Mouse (Mus musculus): ENCODE data around the gene Reg2.
"Not testable (repeated sequence)": the region's sequence is repeated elsewhere in the genome, so short reads cannot be mapped to it uniquely, and the experiment has no call there.

The Reg2 gene

DNA sequence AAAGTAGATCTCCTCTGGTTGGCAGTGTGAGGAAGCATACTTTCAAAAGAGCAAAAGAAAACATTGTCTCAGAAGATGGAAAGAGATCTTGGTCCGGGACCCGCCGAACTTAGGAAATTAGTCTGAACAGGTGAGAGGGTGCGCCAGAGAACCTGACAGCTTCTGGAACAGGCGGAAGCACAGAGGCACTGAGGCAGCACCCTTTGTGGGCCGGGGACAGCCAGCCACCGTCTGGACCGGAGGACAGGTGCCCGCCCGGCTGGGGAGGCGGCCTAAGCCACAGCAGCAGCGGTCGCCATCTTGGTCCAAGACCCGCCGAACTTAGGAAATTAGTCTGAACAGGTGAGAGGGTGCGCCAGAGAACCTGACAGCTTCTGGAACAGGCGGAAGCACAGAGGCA lies at the start of gene Reg2:
Gene Reg2 (plus strand): TSS at position 301 of the 400 bp plus-strand sequence.
- not testable (repeated sequence) for DNase-seq

DNA sequence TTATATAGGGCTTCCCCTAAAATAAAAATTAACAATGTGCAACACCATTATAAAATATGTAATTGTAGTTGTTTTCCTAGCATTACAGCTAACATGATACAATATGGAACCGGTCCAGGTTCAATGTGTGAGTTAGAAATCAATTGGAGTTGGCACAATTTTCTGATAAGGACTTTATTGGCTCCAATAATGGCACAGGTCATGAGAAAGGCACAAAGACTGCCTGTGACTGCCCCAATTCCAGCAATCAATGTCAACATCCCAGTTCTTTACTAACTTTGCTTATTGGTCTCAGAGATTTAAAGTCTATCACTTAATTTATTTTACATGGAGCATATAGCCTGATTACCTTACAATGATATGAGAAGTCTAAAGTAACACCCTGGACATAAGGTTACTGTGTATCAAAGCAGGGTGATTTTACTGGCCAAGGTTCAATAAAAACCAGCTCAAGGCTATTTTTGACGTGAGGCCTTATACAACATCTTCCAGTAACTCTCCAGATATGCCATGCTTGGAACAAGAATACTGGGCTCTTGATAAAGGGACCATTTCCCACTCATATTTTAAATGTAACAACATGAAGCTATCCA lies 33.4 kb upstream of the Reg2 start:
- DNase-seq, result no peak

DNA sequence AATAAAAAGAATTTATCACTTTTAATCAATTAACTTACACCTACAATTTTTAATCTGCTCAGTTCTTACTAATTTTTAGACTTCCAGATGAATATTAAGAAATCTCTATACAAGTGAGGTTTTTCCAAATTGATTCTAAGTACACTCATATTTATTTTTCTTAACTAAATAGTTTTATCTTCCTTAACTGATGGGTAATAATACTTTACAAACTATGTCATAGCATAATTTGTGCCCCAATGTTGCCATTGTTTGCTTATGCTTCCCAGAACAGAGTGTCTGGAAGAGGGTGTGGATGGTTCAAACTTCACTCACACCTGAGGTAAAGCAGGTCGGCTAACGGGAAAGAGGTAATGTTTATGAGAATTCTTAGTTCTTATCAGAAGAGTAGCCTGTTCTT lies 25.1 kb upstream of the Reg2 start, which contains the start of gene Reg3b:
Gene Reg3b (plus strand): TSS at position 301 of the 400 bp plus-strand sequence.
- no peak for DNase-seq

DNA sequence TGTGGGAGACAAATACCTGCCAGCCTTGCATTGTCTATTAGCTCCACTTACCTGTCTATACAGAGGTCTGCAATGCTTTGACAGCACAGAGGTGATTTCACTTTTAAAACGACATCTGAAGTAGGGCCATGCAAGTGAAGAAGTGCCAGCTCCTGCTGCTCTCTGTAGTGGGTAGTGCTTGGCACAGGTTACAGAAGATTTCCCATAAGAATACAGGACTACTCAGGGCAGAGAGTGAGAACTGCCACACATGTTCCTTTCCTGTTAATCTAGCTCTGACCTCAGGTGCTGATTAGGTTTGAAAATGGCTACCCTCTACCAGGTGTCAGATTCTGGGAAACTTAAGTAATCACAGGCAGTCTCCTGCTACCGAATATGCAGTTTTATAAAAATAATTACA lies 16.7 kb upstream of the Reg2 start, which contains the start of gene Reg3d:
Gene Reg3d (minus strand): TSS at position 101 of the 400 bp plus-strand sequence.
- no peak for DNase-seq

DNA sequence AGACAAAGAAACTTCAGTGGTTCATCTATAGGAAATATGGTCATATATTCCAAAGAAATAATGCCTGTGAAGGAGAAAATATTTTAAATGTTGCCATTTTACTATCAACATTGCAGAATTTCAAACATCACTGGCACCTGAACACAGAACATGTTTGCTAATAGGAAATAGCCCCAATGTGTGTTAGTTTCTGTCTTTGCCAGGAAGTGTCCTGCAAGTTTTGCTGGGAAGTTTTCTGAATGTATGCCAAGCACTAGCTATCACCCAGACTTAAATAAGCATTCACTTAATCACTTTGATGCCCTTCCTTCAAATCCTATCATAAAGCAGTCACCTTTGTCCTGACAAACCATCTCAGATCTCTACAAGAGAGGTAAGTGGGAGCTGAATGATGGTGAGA lies 15.0 kb upstream of the Reg2 start, which contains the start of gene Reg3a:
Gene Reg3a (plus strand): TSS at position 301 of the 400 bp plus-strand sequence.
- no peak for DNase-seq

DNA sequence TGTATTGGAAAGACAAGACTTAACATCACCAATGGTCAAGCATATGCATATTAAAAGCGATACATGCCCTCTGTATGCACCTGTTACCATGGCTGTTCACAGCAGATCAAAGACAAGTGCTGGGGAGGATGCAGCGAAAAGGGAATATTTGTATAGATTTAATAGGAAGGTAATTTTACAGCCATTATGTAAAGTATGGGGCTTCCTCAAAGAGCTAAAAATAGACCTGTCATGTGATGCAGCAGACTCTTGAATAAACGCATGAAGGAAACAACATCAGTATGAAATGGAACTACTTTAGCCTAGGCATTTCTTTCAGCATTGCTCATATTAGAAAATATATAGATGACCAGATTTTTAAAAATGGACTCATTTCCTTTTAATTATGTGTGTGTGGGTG lies 9.8 kb upstream of the Reg2 start:
- DNase-seq, result no peak

DNA sequence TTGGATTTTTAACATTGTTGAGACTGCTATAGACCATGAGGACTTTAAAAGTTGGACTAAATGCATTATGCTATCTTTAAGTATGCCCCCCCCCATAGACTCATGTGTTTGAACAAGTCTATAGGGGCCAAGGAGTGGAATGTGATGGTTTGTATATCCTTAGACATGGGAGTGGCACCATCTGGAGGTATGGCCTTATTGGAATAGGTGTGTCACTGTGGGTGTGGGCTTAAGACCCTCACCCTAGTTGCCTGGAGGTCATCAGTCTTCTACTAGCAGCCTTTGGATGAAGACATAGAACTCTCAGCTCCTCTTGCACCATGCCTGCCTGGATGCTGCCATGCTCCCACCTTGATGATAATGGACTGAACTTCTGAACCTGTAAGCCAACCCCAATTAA lies 27.0 kb downstream of the Reg2 start, which contains the start of gene Reg1:
Gene Reg1 (plus strand): TSS at position 301 of the 400 bp plus-strand sequence.
- DNase-seq, result not testable (repeated sequence)

DNA sequence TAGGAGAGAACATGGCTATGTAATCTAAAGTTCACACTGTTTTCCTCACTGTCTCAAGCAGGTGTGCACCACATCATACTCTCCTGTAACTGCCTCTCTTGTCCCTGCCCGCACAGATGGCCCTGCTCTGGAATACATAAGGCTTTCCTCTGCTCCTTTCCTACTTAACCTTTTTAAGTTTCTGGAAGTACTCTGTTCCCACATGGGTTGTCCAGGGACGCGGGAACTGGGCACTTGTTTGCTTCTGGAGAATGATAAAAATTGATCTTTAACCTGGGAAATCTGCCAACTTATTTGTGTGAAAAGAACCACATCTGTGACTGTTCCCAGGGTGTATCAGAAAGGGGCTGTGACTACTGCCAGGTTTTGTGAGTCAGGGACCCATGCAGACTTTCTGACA lies 30.1 kb downstream of the Reg2 start:
- DNase-seq, result no peak

DNA sequence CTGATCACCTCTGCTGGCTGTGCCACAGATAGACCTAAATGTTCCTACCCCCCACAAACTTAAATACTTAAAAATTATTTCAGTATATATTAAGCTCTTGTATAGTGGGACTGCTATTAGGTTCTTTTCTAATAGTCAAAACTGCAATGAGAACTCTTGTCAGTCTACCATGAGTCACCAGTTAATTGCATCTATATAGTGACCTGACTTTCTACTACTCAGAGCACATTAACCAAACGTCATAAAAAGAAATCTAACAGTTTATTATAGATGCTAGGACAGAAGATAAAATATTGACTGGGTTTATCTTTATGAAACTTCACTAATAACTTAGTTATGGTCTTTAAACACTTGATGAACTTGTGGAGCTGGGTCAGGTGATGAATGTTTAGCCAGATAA lies 51.8 kb downstream of the Reg2 start:
- DNase-seq, result no peak

DNA sequence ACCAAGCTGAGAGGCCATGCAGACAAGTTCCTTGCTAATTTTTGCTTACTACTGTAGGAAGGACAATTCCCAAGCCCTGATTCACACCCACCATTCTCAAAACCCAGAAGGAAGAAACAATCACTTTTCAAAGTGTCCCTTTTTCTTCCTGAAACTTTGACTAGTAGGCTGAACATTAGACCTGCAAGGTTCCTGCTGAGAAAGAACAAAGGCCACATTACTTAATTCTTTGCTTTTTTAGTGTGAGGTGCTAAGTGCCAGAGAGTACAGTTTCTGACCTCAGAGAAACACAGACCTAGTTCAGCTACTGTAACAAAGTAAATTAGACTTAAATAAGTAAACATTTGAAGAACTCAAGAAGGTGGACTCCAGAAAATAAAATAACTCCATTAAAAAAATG lies 53.0 kb downstream of the Reg2 start:
- no peak for DNase-seq

DNA sequence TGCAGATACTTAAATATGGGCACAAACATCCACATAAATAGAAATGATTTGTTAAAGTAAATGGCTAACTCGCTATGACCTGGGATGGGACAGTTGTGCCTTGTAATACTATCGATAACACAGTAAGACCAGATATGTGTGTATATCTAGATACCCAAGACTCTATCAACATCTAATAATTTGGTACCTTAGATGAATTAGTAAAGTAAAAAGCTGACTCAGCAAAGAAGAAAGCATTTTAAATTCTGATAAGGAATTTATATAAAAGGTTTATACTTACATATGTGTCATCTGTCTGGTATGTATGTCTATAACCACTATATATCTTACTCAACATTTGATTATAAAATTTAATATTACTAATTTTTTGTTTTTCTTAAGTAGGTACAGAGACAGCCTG lies 57.4 kb downstream of the Reg2 start:
- no peak for DNase-seq

All from liver (tissue).